Mouse (Mus musculus): ENCODE measurements at regions not wholly inside any gene's neighbourhood (a gene's known extent, or its start where the extent isn't known, plus 50 kb on each side); places are given as distances from the start of the nearest gene placed in this dataset.

DNA sequence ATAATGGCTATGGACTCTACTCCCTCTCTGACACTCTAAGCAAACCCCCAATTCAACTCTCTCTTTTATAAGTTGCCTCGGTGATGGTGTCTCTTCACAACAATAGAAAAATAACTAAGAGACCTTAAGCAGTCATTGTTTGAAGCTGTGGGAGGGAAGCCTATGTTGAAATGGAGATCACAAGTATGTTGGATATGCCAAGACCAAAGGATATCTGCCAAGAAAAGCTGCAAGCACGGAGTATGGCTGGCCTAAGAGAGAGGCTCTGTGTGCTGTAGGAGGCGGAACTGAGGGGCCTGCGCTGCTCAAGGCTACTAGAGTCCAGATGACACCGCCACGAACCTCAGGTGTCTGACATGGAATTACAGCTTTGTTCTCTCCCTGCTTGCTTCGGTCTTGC is 55.3 kb upstream of the Ctnnbl1 start:
- H3K9ac ChIP-seq (ENCODE audit: low read length), result no peak overlapping the region
- H3K27ac ChIP-seq (ENCODE audit: low read length), result no peak overlapping the region
- ATAC-seq (replicated peaks; ENCODE audit: extremely low read depth, insufficient read depth, low FRiP score), result no peak
- H3K4me1 ChIP-seq (ENCODE audit: control insufficient read depth, insufficient read depth, low read length), result no peaks in the 10 kb centered on the region
- no peaks in the 10 kb centered on the region for H3K27me3 ChIP-seq (ENCODE audit: control insufficient read depth, insufficient read depth, low read length)
- no peak overlapping the region for H3K4me3 ChIP-seq (ENCODE audit: low read length)
- no peak overlapping the region for H3K4me2 ChIP-seq (ENCODE audit: low read depth, low read length)
- WGBS, result 77% methylated on average over 7 of the region's 7 CpGs
- H3K9me3 ChIP-seq (replicated peaks; ENCODE audit: control insufficient read depth, low read length), result no peaks in the 10 kb centered on the region
- H3K36me3 ChIP-seq (ENCODE audit: control insufficient read depth, insufficient read depth), result no peaks in the 10 kb centered on the region

Measured in heart, embryonic 16.5 days (tissue).